9 mouse cellular contexts compared by ENCODE assay signal in genomic region chr19:7595534-7595933, GRCm38 (mm10). TPM values are rescaled to one million over a fixed set of nuclear protein-coding genes. Genes with fewer than 3 reads are reported as not detected.
DNase-seq lines count a peak whose midpoint lies in the region; ATAC-seq and TF ChIP-seq lines count a peak whose summit lies in the region.
"Had no signal": no experiment of that assay in that cellular context is flagged by ENCODE, and none has a peak within 500 bp of the region (broad histone marks: within the 10 kb centered on the region; RNA-seq: fewer than 3 reads in every experiment).

No protein-coding gene starts in this region.

- H3K4me3 ChIP-seq in hindbrain, embryonic 10.5 days = no peak overlapping the region
- no peak overlapping the region for H3K4me3 ChIP-seq in hindbrain, embryonic 13.5 days
- no peak overlapping the region for H3K4me3 ChIP-seq in left cerebral cortex, adult 2 months
- no peak overlapping the region for H3K4me3 ChIP-seq in forebrain, embryonic 11.5 days (ENCODE audit: low read depth, low read length)
- H3K4me3 ChIP-seq: limb, embryonic 12.5 days had no signal

- no peaks in the 10 kb centered on the region for H3K27me3 ChIP-seq in hindbrain, embryonic 10.5 days (ENCODE audit: insufficient read depth, poor library complexity, severe bottlenecking)
- 0 out of 2 replicates have a peak, but pooled peaks cover 6% of the 10 kb centered on the region for H3K27me3 ChIP-seq in hindbrain, embryonic 13.5 days
- no peaks in the 10 kb centered on the region for H3K27me3 ChIP-seq in forebrain, embryonic 11.5 days (ENCODE audit: control insufficient read depth, insufficient read depth, low read length)
- H3K27me3 ChIP-seq: limb, embryonic 12.5 days had no signal

- H3K9me3 ChIP-seq in hindbrain, embryonic 10.5 days = no peaks in the 10 kb centered on the region
- no peaks in the 10 kb centered on the region for H3K9me3 ChIP-seq in hindbrain, embryonic 13.5 days
- H3K9me3 ChIP-seq in forebrain, embryonic 11.5 days (ENCODE audit: control insufficient read depth, low read length) = no peaks in the 10 kb centered on the region
- H3K9me3 ChIP-seq: limb, embryonic 12.5 days had no signal

- H3K9ac ChIP-seq in hindbrain, embryonic 13.5 days = no peak overlapping the region
- no peak overlapping the region for H3K9ac ChIP-seq in forebrain, embryonic 11.5 days (ENCODE audit: low read length)
- H3K9ac ChIP-seq: limb, embryonic 12.5 days had no signal

- no peak for ATAC-seq in hindbrain, embryonic 13.5 days (ENCODE audit: low FRiP score)
- no peak for ATAC-seq in forebrain, embryonic 11.5 days (replicated peaks; ENCODE audit: low FRiP score)

- TF ChIP-seq CTCF in left cerebral cortex, adult 2 months (IDR thresholded peaks at IDR 0.05) = peak; percentile 68

- no peak overlapping the region for H3K27ac ChIP-seq in hindbrain, embryonic 10.5 days
- H3K27ac ChIP-seq in hindbrain, embryonic 13.5 days = no peak overlapping the region
- H3K27ac ChIP-seq in left cerebral cortex, adult 2 months = no peak overlapping the region
- H3K27ac ChIP-seq in forebrain, embryonic 11.5 days (ENCODE audit: low read depth, low read length) = no peak overlapping the region
- H3K27ac ChIP-seq: limb, embryonic 12.5 days had no signal

- no peak overlapping the region for H3K4me2 ChIP-seq in hindbrain, embryonic 13.5 days
- H3K4me2 ChIP-seq in forebrain, embryonic 11.5 days (ENCODE audit: low read depth, low read length, severe bottlenecking) = no peak overlapping the region
- H3K4me2 ChIP-seq: limb, embryonic 12.5 days had no signal

- 0 out of 2 replicates have a peak, but pooled peaks cover 4% of the 10 kb centered on the region for H3K4me1 ChIP-seq in hindbrain, embryonic 10.5 days (replicated peaks)
- peaks cover 3% of the 10 kb centered on the region; the same call in 1 of the 2 replicates for H3K4me1 ChIP-seq in hindbrain, embryonic 13.5 days (replicated peaks)
- no peaks in the 10 kb centered on the region for H3K4me1 ChIP-seq in forebrain, embryonic 11.5 days (replicated peaks; ENCODE audit: control insufficient read depth, insufficient read depth, low read length)

- H3K36me3 ChIP-seq in hindbrain, embryonic 10.5 days = no peaks in the 10 kb centered on the region
- H3K36me3 ChIP-seq in hindbrain, embryonic 13.5 days = no peaks in the 10 kb centered on the region
- no peaks in the 10 kb centered on the region for H3K36me3 ChIP-seq in forebrain, embryonic 11.5 days (ENCODE audit: control insufficient read depth, insufficient read depth, low read length)
- H3K36me3 ChIP-seq: limb, embryonic 12.5 days had no signal

- intact Hi-C loops in left cerebral cortex, adult 2 months (cut with DNase I) = loop anchor here (1.0 kb wide), 1 partner anchor 66 kb away; no protein-coding TSS in a partner anchor

- WGBS in hindbrain, embryonic 10.5 days = 21% methylated on average over 2 of the region's 2 CpGs
- WGBS in hindbrain, embryonic 13.5 days = 20% methylated on average over 2 of the region's 2 CpGs
- 26% methylated on average over 2 of the region's 2 CpGs for WGBS in forebrain, embryonic 11.5 days

- DNase-seq in hindbrain, embryonic 10.5 days (ENCODE audit: low spot score) = peak; percentile 17
- DNase-seq in thymus, postnatal 0 days (ENCODE audit: low spot score) = peak; percentile 37
- DNase-seq in thymus, postnatal 10 days (ENCODE audit: low spot score in 2 of 2) = no peak
- DNase-seq in embryo, embryonic 11 days = peak; percentile 64
- peak; percentile 31 to 39 for DNase-seq in left cerebral cortex, adult 2 months (ENCODE audit: extremely low spot score in 1 of 2, low spot score in 2 of 2)
- DNase-seq in thymus, postnatal 4 days = peak; percentile 18
- DNase-seq in forebrain, embryonic 11.5 days (ENCODE audit: low spot score) = no peak

RNA-seq across cellular contexts. Expression of gene Lgals12, which starts 11.5 kb away (rescaled TPM):
- not detected in 2 replicates for polyA plus RNA-seq in hindbrain, embryonic 10.5 days (2016; fragmentation: Nextera tagmentation; extraction: Ambion mirVana)
- polyA plus RNA-seq in hindbrain, embryonic 13.5 days (2015; fragmentation: Nextera tagmentation; extraction: Ambion mirVana) = 0.08 and 0.17 TPM in 2 replicates
- polyA plus RNA-seq in thymus, postnatal 0 days (2015; fragmentation: Nextera tagmentation; extraction: Ambion mirVana) = 0.12 and 0.26 TPM in 2 replicates
- under 1 TPM; 0.48 to 0.49 TPM for total RNA-seq in left cerebral cortex, adult 2 months (2021)
- polyA plus RNA-seq in forebrain, embryonic 11.5 days (2014; fragmentation: Nextera tagmentation; extraction: Ambion mirVana) = 0.07 TPM in 1 of 2 replicates, not detected in the other

RNA-seq across cellular contexts. Expression of gene Hrasls5, which starts 16.8 kb away (rescaled TPM):
- polyA plus RNA-seq in hindbrain, embryonic 10.5 days (2016; fragmentation: Nextera tagmentation; extraction: Ambion mirVana) = not detected in 2 replicates
- not detected in 2 replicates for polyA plus RNA-seq in hindbrain, embryonic 13.5 days (2015; fragmentation: Nextera tagmentation; extraction: Ambion mirVana)
- polyA plus RNA-seq in thymus, postnatal 0 days (2015; fragmentation: Nextera tagmentation; extraction: Ambion mirVana) = 0.13 and 0.17 TPM in 2 replicates
- not detected for total RNA-seq in left cerebral cortex, adult 2 months (2021)
- polyA plus RNA-seq in forebrain, embryonic 11.5 days (2014; fragmentation: Nextera tagmentation; extraction: Ambion mirVana) = not detected in 2 replicates
- polyA plus RNA-seq: limb, embryonic 12.5 days had no signal

RNA-seq across cellular contexts. Expression of gene Pla2g16, which starts 38.3 kb away (rescaled TPM):
- 4.6 and 4.7 TPM in 2 replicates for polyA plus RNA-seq in hindbrain, embryonic 10.5 days (2016; fragmentation: Nextera tagmentation; extraction: Ambion mirVana)
- polyA plus RNA-seq in hindbrain, embryonic 13.5 days (2015; fragmentation: Nextera tagmentation; extraction: Ambion mirVana) = 2.9 and 5.4 TPM in 2 replicates
- 27.1 and 28.4 TPM in 2 replicates for polyA plus RNA-seq in thymus, postnatal 0 days (2015; fragmentation: Nextera tagmentation; extraction: Ambion mirVana)
- total RNA-seq in left cerebral cortex, adult 2 months (2021) = 10 to 100 TPM; 26.8 to 30.8 TPM
- 3.8 and 4.4 TPM in 2 replicates for polyA plus RNA-seq in forebrain, embryonic 11.5 days (2014; fragmentation: Nextera tagmentation; extraction: Ambion mirVana)

Comparison
In these comparisons a context has a peak if more than half of its experiments do, and no peak if none do; other contexts are left out.
1. DNase-seq: peak in hindbrain, embryonic 10.5 days (single experiment), thymus, postnatal 0 days (single experiment), embryo, embryonic 11 days (single experiment), left cerebral cortex, adult 2 months (2 of 2) and thymus, postnatal 4 days (single experiment); none in thymus, postnatal 10 days (0 of 2) and forebrain, embryonic 11.5 days (single experiment).